Mouse (Mus musculus) thymus, postnatal 14 days (tissue): ENCODE measurements around the gene Fbxl15.

Source experiments
- DNase-seq: peaks from one replicate; pipeline ENCODE4 v3.0.0; 2021

Gene Fbxl15

DNA sequence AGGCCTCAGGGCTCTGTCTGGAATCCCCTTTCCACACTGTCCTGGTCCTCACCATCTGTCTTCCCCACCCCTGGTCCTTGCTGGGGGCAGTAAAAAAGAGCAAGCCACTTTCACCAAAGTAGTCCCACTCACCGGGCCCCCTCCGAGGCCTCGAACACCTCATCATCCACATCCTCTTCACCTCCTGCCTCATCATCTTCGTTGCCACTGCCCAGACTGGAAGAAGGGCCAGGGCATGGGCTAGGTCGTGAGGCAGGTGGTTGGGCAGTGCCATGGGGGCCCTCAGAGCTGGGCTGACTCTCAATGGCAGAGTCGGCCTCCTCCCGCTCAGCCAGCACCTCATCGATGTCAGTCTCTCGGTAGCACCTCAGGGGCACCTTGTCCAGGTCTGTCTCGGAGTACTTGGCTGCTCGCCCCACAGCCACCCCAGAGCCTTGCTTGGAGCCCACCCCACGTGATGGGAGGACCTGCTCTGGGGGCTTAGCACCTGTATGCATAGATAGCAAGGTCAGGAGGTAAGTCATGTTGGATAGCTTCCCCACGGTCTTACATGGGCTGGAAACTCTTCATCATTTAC, 4.9 kb upstream of the Fbxl15 start:
- DNase-seq, result no peak

DNA sequence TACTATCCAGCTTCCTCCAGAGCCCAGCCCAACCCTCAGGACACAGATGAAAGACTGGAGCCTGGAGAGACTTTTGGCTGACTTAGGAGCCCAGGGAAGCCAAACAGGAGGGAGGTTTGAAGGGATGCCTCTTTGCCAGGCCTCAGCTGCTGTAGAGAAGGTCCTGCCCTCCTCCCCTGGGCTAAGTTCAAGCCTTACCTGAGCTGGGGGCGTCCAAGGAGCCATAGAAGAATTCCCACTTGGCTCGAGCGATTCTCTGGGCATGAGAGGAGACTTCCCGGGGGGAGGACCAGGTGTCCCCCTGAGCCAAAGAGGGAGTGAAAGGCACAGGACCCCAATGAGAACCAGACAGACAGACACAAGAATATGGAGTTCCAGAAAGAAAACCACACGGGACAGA, 4.3 kb upstream of the Fbxl15 start:
- DNase-seq, result no peak

DNA sequence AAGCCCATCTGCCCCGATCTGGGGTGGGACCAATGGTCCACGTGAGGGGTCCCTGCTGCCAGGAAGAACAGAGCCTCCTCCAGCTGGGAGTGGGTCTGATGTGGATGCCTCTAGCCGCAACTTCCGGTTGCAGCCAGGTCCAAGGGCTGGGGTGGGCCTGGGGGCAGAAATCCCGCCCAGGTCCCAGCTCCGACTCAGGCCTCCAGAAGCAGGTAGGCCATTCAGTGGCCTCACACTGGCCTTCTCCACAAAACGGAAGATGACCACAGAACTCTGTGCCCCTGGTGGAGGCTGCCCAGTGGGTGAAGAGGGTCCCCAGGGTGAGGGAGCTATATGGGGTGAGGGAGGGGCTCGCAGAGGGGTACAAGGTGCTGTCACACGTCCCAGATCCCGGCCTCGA, 3.6 kb upstream of the Fbxl15 start:
- no peak for DNase-seq

DNA sequence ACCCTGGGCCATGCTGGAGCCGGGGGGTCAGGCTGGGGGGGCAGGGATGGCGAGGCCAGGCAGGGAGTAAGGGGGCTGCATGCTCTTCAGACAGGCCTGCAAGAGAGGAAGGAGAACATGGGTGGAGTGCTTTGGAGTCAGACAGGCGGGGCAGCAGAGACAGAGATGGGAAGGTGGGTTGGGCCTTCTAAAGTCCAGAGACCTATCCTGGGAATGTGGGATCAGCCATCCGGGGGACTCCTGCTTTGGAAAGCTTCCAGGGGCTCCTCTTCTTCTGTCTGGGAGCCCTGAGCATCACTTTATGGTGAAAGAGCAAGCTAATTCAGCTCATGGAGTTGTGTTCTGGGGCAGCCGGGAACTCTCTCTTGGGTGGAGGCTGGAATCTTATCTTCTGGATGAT, 3.1 kb upstream of the Fbxl15 start:
- no peak for DNase-seq

DNA sequence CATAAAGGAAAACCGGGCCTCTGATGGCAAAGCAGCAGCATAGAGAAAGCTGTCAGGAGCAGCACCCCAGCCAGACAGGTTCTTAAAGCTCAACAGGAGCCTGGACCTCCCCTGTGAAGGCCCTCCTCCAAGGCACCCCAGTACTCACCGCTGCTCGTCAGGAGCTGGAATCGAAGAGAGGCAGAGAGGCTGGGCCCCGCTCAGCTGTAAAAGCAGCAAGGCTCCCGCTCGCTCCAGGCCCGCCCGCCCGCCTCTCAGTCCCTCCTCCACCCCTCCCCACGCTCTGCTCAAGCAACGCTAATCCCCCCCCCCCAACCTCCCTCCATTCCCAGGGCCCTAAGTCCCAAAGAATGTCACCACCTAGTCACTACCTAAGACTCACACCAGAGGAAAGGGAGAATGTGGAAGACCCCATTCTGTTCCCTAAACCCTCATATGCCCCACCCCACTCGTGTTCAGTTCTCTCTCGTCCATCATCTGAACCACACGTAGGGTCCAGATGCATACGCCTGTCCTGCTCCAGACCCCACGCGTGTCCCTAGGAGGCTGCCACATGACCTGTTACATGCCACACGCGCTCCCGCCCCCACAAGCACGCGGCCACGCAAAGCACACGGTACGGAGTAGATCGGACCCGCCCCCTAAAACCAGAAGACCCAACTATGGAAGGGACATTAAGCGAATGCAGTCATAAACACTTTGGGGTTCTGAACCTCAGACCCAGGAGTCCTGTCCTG, 1.8 kb upstream of the Fbxl15 start:
- no peak for DNase-seq

DNA sequence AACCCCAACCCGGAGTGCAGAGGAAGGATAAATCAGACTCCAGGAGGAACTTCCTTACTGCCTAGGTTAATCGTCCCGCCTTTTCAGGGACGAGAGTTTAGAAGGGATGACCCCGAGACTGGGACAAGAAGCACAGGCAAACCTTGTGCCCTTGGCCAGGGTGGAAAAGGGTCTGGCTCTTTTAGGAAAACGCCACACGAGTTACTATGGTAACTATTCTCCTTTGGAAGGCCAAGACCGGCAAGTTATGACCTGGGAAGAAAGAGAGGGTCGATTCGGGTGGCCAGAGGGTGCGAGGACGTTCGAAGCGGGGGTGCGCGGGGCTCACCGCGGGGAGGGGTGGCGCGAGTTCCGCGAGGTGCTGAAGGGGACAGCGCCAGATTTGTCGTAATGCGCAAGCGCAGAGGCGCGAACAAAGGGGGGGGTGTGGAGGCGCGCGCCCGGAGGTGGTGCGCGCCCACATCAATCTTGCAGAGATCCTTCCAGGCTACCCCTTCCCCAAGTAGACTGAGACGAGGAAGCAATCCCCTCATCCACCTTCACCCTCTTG, 1.2 kb upstream of the Fbxl15 start, which contains the start of gene Psd:
Gene Psd (minus strand): TSS at position 401 of the 550 bp plus-strand sequence.
- DNase-seq, result peak; percentile 66

DNA sequence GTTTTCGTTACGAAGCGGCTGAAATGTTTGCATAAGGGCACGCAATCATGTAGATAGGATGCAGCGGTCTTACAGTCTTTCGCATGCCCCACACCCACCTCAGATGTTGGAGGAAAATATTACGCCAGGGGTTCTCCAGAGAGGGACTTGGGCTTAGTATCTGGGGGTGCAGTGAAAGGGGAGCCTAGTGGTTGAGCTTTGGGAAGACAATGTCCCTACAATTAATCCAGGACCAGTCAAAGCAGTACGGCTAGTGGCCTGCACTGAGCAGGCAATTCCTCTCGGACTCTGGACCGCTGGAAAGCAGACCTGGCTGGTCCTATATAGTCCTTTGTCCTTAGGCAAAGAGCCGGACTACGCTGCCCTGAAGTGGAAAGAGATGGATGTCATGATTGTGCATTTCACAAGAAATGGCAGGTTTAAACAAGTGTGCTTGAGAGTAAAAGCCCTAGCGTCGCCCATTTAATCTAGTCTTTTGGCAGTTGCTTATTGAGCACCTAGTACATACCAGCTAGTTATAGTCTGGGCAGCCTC, 386 bp upstream of the Fbxl15 start:
- no peak for DNase-seq

DNA sequence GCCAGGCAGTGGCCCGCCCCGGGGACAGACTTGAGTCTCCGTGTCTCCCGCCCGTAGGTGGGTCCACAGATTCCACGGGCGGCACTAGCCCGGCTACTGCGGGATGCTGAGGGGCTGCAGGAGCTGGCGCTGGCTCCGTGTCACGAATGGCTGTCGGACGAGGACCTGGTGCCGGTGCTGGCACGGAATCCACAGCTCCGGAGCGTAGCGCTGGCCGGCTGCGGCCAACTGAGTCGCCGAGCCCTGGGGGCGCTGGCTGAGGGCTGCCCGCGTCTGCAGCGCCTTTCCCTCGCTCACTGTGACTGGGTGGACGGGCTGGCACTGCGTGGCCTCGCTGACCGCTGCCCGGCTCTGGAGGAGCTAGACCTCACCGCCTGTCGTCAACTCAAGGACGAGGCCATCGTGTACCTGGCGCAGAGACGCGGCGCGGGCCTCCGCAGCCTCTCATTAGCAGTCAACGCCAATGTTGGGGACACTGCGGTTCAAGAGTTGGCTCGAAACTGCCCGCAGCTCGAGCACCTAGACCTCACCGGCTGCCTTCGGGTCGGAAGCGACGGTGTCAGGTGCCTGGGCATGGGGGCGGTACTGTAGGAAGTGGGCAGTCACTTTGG, 1.2 kb downstream of the Fbxl15 start:
- DNase-seq, result no peak

DNA sequence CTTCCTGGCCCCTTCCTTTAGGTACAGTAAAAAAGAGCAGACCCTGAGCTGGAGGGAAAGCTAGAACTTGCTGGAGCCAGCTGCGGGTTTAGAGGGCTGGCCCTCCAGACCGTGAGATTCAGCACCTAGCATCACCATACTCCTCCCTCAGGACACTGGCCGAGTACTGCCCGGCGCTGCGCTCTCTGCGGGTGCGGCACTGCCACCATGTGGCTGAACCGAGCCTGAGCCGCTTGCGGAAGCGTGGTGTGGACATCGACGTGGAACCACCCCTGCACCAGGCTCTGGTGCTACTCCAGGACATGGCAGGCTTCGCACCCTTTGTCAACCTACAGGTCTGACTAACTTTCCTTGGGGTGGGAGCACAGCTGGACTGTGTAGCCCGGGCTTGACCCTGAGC, 2.0 kb downstream of the Fbxl15 start:
- peak; percentile 66 for DNase-seq

DNA sequence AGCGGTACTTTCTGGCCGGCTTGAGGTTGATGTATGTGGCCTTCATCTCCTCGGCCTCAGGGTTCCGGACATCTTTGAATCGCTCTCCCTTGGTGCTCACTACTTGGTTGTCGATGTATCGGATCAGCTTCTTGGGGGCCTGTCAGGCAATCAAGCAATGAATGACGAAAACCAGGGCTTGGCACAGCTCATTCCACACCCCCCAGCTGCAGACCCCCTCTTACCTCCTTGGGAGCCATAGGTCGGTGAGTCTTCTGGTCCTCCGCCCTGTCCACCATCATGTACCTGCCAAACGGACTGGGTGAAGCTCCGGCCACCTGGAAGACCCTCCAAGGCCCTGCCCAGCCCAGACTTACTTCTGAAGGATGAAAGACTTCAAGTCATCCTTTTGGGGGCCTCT, 2.7 kb downstream of the Fbxl15 start:
- no peak for DNase-seq

DNA sequence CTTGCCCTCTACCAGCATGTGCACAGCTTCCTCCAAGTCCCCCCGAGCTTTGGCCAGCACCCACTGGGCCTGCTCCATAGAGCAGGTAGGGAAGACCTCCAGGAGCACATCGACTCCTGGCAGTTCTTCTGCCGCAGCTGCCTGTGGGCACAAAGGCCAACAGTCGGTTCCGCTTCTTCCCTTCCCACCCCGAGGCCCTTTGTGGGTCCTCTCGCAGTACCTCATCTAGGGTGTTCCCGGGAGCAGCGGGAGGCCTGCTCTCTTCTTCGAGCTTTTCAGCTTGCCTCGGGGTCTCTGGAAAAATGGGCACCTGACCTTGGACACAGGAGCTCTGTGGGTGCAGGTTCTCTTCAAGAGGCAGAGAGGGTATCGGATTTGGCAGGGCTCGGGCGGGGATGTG, 3.3 kb downstream of the Fbxl15 start:
- no peak for DNase-seq

DNA sequence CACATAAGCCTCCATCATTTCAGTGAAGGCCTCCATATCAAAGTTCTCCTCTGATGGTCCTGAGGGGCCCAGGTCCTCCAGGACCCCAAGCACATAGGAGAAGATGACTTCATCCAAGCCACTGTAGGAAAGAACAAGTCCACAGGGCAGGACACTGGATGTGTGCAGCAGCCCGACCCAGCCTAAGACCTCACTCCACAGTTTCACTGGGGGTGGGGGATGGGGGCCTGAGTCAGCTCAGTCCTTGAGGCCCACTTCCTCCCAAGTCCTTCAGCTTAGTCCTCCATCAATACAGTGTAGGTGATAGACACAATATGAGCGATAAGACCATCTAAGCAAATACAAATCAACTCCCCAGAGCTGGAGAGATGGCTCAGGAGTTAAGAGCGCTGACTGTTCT, 4.0 kb downstream of the Fbxl15 start:
- no peak for DNase-seq

DNA sequence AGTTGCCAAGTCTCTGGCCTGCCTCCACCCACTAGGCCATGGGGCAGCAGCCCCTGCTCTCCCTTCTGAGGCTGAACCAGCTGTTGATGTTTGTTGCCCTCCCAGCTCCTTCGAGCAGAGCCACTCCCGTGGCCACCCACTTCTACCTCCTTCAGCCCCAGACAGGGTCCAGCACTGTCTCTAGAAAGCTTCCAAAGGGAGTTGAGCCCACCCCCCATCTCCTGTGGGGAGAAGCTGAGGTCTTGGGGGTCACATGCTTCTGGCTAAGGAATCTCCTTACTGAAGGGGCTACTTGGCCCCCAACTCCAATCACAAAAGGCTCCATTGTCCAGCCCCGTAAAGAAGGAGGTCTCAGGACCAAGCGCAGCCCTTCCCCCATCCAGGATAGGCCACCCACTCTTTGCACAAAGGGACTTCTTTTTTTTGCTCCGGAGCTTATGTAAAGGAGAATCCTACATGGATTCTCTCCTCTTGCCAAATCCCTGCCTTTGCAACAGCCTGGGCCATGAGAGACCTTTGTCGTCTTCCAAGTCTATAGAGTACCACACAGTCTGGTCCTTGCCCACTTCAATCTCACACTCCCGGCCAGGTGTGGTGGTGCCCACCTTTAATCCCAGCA, 4.8 kb downstream of the Fbxl15 start:
- no peak for DNase-seq

DNA sequence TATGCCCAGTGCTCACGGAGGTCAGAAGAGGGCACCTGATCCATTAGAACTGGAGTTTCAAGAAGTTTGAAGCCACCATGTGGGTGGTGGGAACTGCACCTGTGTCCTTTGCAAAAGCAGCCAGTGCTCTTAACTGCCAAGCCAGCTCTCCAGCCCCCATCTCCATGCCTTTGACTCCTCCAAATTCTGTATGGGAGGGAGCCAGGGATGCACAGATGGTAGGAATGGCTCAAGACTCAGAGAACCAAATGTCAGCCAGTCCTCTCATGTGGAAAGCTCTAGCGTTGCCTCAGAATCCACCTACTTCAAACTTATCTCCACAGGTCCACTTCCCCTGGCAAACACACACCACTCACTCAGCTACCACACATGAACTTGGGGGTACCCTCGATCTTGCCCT, 5.9 kb downstream of the Fbxl15 start:
- DNase-seq, result no peak

DNA sequence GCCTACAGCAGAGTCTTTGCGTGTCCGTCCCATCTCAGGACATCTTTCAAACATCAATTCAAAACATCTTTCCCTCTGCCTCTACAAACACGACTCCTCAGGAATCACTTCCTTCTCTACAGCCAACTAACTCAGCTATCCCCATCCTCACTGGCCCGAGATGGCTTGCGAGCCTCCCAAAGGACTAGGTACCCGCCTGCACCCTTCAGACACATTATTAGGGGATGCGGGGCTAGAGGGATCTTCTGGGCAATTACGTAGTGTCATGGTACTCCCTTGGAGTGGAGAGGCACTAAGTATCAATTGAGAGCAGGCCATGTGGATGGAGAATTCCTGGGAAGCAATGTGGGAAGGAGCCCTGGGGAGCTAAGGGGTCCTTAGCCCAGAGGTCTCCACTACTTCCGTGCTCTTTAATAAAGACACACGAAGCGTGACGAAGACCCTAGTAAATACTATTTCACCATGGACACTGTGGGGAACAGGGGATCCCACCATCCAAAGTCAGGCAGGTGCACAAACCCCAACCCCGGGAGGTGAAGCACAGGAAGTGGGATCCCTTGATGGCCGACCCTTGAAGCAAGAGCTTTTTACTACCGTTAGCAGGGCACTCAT, 9.8 kb downstream of the Fbxl15 start:
- no peak for DNase-seq

DNA sequence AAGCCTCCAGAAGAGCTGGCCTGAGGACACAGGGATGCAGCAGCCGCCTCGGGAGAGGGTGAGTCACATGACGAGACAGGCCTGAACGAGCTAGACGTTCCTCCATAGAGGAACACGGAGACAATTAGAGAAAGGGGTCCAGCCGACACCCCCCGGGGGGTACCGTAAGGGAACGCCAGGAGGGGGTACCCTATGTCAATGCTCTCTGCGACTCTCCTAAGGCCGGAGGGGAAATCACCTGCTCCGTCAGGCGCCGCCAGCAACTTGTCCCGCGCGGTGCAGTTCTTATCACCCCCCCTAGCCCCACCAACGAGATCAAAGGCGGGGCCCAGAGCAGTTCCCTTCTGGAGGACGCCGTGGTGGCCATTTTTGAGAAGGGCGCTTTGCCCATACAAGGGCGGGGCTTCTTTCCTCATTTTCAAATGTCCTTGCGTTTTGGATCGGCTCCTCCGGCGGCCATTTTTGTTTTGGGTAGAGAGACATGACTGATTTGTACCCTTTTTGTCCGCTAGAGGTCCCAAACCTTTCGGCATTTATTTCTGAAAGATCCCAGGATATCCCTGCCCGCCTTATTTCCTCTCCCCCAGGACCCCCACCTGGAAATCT, 10.4 kb downstream of the Fbxl15 start, which contains the start of gene Cuedc2:
Gene Cuedc2 (minus strand): TSS at position 372 of the 606 bp plus-strand sequence.
- peak; percentile 99 for DNase-seq

DNA sequence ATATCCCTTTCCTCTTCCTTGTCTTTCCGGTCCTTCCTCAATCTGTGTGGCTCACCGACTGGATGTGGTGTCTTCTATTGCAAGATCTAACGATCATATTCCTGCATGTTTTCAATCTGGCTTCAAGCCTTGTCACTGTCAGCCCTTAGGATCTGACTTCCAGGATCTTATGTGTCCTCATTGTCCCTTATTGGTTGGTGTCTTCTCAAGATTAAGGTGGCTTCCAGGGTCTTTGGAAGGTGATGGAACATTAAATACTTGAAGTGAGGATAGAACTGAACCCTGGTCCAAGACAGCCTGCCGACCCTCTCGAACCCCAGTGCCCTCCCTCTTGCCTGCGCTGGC, 10.9 kb downstream of the Fbxl15 start:
- DNase-seq, result no peak

DNA sequence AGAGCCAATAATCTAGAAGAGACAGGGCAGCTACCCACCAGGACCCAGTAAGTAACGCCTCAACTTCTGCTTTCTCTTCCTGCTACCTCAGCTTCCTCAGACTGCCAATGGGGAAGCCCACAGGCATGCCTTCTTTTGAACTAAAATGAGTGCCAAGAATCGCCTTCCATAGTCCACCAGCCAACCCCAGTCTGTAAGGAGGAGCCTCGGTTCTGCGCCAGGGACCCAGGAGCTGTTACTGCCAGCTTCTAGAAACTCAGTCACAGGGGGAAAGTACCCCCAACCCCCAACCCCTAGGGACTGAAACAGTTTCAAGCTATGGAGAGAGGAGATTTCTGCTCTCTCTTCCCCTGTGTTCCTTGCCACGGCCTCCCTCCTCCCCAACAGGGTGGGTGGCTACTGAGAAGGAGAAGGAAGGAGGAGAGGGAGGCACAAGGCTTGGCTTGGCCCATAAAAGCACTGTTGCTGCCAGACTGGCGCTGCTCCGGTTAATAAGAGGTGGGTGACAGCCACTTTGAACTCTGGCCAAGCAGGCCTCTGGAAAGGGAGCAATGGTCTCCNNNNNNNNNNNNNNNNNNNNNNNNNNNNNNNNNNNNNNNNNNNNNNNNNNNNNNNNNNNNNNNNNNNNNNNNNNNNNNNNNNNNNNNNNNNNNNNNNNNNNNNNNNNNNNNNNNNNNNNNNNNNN, 11.4 kb downstream of the Fbxl15 start:
- no peak for DNase-seq

DNA sequence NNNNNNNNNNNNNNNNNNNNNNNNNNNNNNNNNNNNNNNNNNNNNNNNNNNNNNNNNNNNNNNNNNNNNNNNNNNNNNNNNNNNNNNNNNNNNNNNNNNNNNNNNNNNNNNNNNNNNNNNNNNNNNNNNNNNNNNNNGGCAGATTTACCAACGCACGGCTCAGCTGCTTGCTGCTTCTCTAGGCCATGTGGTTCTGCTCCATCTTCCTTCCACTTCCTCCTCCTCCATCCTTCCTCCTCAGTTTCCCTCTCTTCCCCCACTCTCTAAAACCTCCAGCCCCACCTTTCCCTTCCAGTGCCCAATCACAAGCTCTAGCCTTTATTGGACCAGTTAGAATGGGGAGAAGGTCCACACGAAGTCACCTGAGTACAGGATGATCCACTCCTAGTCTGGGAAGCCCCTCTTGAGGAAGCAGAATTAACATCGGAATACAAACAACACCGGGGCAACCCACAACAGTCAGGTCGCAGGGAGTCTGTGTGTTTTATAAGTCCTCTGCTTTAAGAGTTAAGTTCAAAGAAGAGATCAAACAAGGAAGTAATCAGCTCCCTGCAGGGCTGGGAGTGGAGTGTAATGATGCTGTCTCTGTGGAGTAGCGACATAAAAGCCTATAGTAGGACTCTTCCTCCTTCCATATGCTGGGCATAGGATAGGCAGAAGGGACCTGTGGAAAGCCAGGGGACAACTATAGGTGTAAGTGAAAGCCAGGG, 16.9 kb downstream of the Fbxl15 start:
- no peak for DNase-seq

DNA sequence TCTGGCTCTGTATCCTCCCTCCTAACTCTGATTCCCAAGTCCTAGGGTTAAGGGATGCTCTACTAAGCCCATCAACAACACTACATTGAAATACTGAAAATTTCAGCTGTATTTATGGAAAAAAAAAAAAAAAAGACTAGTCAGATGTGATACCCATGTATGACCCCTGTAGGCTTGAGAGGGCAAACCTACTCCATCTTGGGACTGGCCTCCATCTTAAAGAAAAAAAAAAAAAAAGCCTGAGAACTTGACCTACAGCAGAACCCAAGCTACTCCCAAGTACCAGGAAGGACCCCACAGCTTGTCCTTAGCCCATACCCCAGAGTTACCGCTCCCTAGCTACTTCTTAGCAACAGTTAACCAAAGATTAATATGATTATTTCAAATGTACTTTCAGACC, 19.2 kb downstream of the Fbxl15 start:
- no peak for DNase-seq

DNA sequence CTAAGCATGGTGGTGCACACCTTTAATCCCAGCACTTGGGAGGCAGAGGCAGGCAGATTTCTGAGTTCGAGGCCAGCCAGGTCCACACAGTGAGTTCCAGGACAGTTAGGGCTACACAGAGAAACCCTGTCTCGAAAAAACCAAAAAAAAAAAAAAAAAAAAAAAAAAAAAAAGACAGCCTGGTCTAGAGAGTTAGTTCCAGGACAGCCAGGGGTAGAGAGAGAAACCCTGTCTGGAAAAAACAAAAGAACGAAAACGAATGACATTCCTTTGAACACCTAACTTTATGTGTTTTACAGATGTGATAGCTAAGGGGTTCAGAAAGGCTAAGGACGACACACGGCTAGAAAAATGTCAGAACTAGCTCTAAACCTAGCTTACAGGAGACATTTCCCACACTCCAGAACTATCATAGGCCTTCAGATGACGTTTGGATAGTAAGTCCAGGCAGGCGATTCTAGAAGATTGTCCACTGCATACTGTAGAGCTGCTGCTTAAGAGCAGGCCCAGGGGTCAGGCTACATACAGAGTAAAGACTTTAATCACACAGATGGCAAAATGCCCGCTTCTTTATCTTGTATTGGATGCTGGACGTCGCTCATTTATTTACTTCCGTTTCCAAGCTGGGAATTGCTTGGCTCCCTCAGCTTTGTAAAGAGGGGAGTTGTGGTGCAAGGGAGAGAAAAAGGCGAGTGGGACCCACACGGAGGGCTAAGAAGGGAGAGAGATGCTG, 20.1 kb downstream of the Fbxl15 start:
- DNase-seq, result no peak
